Mouse (Mus musculus): ENCODE data around the gene Fndc3a.

Gene Fndc3a

DNA sequence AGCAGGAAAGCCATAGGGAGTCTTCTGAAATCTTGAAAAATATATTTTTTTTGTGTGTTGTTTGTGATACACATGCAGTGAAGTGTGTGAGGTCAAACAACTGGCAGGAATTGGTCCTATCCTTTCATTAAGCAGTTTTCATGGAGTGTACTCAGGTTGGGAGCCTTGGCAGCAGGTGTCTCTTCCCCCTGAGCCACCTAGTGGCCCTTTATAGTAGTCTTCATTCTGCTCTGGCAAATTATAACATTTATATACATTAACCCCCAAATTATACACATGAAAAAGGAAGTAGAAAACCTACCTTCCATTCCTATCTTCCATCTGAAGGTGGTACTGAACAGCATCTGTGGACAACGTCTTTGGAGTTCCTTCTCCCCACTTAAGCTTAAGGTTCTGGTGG, 154.0 kb downstream of the Fndc3a start:
- no peak for DNase-seq (ENCODE audit: low read depth, low spot score)

DNA sequence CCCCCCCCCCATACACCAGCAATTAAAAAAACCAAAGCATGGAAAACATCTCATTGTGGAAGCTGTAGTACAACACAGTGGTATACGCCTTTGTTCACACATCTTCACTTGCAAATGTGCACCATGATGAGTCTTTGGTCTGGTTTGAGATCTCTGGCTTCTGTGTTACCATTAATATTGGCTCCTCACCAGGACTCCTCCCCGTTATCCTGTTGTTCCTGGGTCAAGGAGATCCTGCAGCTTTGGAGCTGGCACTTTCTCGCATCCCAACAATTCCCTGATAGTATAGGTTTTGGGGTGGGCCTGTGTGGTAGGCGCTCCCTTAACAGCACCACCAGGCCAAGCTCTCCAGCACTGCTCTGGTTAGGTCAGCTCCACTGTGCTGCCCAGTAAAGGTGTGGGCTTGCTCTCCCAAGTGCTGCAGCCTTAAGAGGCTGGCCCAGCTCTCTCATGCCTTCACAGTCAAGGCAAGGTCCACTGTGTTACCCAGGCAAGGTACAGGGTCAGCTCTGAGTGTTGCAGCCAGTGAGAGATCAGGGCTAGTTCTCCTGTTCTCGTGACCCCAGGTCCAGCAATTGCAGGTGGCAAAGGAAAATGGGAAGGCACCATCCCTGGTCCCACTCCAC, 173.3 kb downstream of the Fndc3a start:
- DNase-seq (ENCODE audit: low read depth, low spot score) = no peak

DNA sequence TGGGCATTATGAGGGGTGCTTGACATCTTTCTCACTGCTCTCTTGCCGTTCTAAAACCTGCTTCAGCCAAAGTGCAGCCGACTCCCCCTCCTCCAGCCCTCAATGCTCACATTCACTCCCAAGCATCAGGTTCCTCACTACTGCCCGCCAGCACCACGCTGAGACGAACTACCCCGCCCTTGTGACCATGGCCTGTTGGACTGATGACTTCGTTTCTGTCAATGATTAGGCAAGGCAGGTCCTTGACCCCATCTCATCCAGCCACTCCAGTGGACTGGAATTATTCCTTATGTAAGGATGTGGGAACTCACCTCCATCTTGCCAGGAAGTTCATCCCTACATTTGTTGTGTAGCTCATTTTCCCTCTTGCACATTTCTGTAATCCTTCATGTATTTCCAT, 175.9 kb downstream of the Fndc3a start:
- no peak for DNase-seq (ENCODE audit: low read depth, low spot score)

DNA sequence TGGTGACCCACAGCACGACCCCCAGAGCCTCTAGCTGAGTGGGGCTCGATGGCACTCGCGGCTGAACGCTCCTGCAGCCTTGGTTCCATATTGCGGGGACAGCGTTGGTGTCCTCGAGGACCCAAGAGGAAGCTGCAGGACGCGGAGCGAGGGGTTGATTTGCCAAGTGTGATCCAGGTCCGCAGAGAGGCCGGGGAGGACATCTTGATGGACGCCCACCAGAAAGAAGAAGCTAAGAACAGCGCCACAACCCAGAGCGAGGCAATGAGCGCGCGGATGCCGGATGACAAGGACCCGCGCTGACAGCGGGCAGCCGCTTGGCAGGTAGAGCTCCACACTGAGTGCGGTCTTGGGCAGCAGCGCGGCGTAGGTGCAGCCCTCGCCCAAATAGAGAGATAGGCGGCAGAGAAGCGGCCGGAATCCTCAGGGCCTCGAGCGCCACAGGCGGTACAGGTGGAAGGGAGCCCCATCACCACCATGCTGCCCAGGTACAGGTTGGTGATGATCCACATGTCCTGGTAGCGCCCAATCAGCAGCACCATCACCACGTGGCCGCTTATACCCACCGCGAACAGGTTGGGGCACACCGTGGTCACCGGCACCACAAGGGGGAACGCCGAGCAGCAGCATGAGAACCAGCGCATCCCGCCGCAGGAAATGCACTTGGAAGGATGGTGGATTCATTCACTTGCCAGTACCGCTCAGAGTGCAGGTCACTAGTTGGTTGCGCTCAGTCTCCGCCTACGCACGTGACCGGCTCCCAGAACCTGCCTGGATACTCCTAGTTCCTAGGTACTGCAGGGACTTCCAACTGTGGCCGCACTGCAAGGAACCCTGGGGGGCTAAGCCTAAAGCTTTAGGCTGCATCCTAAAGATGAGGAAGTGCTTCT, 177.5 kb downstream of the Fndc3a start:
- DNase-seq (ENCODE audit: low read depth, low spot score) = peak; percentile 35

DNA sequence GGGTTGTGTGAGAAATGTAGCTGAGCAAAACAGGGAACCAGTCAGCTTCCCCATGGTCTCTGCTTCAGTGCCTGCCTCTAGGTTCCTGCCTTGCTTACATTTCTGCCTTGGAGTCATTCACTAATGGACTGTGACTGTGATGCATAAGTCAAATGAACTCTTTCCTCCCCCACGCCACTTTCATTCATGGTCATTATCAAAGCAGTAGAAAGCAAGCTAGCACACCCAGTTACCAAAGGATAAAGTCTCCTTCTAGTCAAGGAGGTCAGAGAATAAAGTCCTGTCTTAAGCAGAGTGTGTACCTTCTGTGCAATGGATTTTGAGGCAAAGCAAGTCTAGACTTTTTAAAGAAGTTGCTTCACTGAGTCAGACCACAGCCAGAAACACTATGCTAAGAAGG, 182.7 kb downstream of the Fndc3a start:
- no peak for DNase-seq (ENCODE audit: low read depth, low spot score)

DNA sequence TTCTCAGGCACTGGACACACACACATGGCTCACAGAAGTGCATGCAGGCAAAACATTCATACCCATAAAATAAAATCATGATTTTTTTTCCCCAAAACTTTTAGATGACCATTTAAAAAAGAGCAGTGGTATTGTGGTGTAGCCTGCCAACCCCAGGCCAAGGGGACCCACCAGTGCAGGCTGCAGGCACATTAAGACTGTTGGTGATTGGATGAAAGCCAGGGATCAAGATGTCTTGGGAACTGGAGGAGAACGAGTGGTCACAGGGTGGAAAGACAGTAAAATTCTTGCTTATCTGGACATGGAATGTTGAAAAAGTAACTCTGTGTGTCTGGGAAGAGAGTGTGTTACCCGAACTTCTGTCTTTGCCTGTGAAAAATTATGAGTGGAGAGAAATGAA, 190.2 kb downstream of the Fndc3a start:
- DNase-seq (ENCODE audit: low read depth, low spot score) = no peak

DNA sequence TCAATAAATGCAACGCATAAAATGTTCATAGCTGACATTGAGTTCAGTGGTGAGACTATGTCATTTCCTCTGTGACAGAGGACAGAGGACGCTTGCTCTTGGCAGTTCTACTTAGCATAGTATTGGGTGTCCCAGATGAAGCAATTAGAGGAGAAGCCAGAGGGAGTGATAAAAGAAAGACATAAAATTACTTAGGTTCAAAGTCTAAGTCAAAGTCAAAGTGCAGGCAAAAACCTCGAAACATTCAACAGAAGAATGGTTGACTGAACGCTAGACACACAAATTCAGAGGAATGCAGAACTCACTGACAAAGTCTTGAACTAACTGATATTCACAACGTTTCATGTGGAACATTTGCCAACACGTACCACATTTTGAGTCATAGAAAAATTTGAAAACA, 191.0 kb downstream of the Fndc3a start:
- no peak for DNase-seq (ENCODE audit: low read depth, low spot score)

DNA sequence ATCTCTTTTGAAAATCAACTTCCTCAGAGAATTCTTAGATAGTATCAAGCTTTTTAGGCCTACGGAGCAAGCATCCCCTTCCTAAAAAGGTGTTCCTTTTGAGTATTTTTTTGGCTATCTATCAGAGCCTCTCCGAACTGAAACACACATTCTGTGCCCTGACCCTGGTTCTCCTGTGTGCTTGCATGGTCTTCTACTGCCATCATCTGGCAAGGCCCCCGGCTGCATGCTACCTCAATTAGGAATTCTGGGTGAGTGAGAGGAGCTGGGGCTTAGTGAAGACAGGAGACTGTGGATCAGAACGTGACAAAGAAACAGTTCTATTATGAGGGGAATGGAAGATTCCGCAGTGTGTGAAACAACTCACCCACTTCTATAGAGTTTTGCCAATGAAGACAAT, 193.4 kb downstream of the Fndc3a start:
- DNase-seq (ENCODE audit: low read depth, low spot score) = no peak

DNA sequence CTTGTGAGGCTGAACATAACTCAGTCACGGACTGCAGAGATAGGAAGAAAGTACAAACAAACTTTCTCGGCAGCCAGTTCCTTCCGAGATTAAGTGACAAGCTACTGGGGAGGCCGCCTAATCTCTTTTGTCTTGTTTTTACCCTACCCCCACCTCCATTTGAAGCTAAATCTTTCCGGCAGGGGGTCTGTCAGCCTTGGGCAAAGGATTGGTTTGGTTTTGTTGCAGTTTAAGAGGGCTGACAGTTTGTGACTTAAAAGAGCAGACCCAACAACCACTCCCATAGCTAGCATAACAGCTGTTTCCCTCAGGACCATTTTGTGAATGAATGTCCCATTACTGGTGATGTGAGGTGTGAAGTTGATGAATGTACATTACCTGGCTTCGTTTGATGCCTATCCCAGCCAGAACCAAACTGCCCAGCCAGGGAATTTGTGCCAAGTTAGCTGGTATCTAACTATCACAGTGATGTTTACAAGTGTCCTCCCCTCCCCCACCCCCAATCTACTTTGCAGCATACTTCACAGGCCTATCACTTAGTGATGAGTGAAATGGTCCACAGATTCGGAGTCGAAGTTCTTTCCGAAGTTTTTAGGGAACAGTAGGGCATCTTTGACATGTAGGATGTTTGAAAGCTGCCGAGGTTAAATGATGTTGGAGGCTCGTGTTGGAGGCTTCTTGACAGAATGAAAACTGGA, 202.9 kb downstream of the Fndc3a start:
- DNase-seq (ENCODE audit: low read depth, low spot score) = no peak

DNA sequence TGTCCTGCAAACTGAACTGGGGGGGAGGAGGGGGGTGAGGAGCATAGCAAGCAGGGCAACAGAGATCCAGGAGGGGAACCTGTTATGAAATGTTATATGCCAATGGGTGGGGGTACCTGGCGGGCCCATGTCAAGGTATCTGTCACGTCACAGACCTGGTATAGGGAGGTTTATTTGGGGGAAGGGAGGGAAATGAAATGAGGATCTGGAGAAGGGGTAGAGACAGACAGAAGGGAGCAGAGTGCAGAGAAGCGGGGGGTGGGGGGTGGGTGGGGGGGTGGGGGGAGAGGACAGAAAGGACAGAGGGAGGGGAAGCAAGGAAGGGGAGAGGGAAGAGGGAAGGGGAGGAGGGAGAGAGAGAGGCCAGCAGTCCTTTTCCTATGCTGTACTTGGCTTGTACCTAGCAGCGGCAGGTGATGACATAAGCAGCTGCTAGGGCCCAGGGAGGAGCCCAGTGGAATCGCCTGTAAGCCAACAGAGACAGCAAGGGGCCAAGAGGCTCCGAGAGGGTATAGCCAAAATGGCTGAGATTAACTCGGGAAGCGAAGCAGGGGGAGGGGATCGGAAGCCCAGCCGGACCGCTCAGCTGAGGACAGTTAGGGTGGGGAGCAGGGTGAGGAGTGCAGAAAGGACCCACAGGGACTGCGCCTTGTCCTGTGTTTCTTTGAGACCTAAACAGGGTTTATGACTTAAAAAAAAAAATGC, 203.6 kb downstream of the Fndc3a start:
- DNase-seq (ENCODE audit: low read depth, low spot score) = no peak

DNA sequence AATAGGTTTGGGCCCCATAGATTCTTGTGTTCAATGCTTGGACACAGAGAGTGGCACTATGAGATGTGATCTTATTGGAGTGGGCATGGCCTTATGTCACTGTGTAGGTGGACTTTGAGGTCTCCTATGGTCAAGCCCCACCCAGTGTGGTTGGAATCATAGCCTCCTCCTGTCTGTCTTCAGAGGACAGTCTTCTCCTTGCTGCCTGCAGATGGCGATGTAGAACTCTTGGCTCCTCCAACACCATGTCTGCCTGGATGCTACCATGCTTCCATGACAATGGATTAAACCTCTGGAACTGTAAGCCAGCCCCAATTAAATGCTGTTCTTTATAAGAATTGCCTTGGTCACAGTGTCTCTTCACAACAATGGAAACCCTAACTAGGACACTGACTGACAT, 204.8 kb downstream of the Fndc3a start:
- no peak for DNase-seq (ENCODE audit: low read depth, low spot score)

DNA sequence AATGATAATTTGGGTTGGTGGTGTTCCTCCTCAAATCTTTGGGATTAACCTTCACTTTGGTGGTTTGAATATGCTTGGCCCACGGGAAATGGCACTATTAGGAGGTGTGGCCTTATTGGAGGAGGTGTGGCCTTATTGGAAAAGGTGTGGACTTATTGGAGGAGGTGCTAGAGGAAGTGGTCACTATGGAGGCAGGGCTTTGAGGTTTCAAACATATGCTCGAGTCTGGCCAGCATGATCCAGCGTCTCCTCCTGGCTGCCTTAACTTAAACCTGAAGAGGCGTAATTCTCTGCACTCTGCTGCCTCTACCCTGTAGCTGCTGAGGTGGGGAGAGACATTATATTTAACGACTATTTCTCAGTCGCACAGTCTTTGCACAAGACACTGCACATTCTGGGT, 206.6 kb downstream of the Fndc3a start:
- DNase-seq (ENCODE audit: low read depth, low spot score) = no peak

DNA sequence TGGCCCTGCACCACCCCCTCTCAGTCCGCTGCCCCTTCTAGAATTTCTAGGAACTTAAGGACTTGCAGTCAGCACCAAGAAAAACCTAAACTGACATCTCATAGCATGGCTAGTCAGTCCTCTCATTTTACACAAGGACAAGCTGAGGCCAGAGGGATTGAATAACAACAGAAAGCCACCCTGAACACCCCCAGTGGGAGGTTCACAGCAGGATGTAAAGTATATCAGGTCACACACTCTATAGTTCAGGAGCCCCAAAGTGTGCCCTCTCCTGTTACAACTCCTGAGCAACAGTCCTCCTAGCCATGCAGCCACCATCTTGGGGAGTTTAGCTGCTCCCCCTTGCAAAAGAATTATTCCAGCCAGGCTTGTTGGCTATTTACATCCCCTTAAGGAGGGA, 216.0 kb downstream of the Fndc3a start:
- no peak for DNase-seq (ENCODE audit: low read depth, low spot score)

DNA sequence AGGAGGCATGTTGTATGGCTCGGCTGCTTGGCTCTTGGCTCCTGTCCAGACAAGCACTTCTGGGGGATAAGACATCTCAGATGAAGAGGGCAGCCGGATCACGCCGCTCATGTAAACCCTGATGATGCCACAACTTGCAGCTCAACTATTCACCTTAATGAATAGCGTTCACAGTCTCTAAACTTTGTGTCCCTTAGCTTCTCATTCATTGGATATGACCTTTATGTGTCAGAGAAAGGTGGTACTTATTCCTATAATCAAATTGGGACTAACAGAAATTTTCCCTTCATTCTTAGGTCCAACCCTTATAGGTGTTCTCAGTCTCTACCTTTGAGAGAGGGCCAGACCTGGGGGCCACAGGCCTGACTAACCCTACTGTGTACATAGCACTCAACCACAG, 218.1 kb downstream of the Fndc3a start, which contains the start of gene Gm9195:
Gene Gm9195 (minus strand): TSS at position 101 of the 400 bp plus-strand sequence.
- no peak for DNase-seq (ENCODE audit: low read depth, low spot score)

DNA sequence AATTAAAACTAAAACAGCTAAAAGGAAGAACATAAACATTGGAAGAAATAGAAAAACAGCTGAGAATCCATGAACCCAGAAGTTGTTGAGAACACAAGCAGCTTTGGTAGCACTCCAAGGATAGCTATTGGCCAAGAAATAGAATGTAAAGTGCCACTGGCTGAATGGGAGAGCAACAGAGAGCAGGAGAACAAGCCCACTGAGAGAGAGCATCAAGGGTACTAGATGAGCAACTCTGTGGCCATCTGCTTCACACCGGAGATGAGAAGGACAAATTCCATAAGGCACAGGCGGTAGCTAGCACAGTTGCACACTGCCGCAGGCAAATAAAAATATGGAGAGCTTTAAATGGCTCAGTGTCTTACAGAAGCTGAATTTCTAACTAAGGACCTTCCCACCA, 219.4 kb downstream of the Fndc3a start:
- DNase-seq (ENCODE audit: low read depth, low spot score) = no peak
